Mouse (Mus musculus) CD4-positive, CD25-positive, alpha-beta regulatory T cell, adult 9 weeks (primary cell): ENCODE results near the gene 4930455H04Rik. TPM values are rescaled to one million over a fixed set of nuclear protein-coding genes. Genes with fewer than 3 reads are reported as not detected.

ENCODE experiments used
- polyA plus RNA-seq: library from polyadenylated mRNA; unstranded; fragments of 100-300 nt; shearing (Covaris generic); gene quantifications from one replicate; pipeline ENCODE4 v1.2.1, GENCODE M21; 2017

4930455H04Rik gene
- polyA plus RNA-seq: not detected

GRCm38 (mm10) chr3:116967967-116968366 is at the start of gene 4930455H04Rik:
Gene 4930455H04Rik, plus strand, starts transcription at chr3:116968267.

GRCm38 (mm10) chr3:116968540-116968997 is 502 bp downstream of the 4930455H04Rik start, which contains the start of gene Palmd:
Gene Palmd, minus strand, starts transcription at chr3:116968987.

Other genes starting within 250 kb of the 4930455H04Rik start
- 4.7 TPM for gene Agl, start 160.1 kb upstream of the 4930455H04Rik start, polyA plus RNA-seq
- gene Frrs1, start 108.8 kb upstream of the 4930455H04Rik start, polyA plus RNA-seq: 32.3 TPM
- gene Palmd, start 720 bp downstream of the 4930455H04Rik start, polyA plus RNA-seq: not detected